Mouse (Mus musculus) heart, postnatal 0 days (tissue): ENCODE measurements around the gene Gle1. TPM values are rescaled to one million over a fixed set of nuclear protein-coding genes. Genes with fewer than 3 reads are reported as not detected.
A peak's percentile ranks its signal among the peaks of the same experiment; 100 is the strongest.

Experiments
- ATAC-seq: fragments of 200-750 bp; cut with Nextera tagmentation; 2 replicates; pipeline ENCODE4 v1.8.0; 2017; ENCODE audit warnings: low read depth, moderate number of reproducible peaks, moderate library complexity; ENCODE audit not compliant: insufficient read depth
- DNase-seq: peaks from one replicate; pipeline ENCODE4 v3.0.0-alpha.2; 2016; ENCODE audit warnings: low spot score
- H3K27ac ChIP-seq: fragments of 300-500 bp; sonication (generic); 2 replicates; pipeline ENCODE4 v1.5.1; 2014; ENCODE audit warnings: low read depth, mild to moderate bottlenecking
- H3K27me3 ChIP-seq: fragments of 300-500 bp; sonication (generic); 2 replicates; pipeline ENCODE4 v1.6.1; 2014; ENCODE audit warnings: low read length, mixed read lengths; ENCODE audit not compliant: control insufficient read depth, insufficient read depth
- H3K36me3 ChIP-seq: fragments of 300-500 bp; sonication (generic); replicated peaks from 2 replicates; pipeline ENCODE4 v1.6.1; 2014; ENCODE audit warnings: low read length, mixed read lengths; ENCODE audit not compliant: control insufficient read depth, insufficient read depth
- H3K4me1 ChIP-seq: fragments of 300-500 bp; sonication (generic); 2 replicates; pipeline ENCODE4 v1.6.1; 2014; ENCODE audit warnings: antibody characterized with exemption; ENCODE audit not compliant: control insufficient read depth, insufficient read depth
- H3K4me2 ChIP-seq: fragments of 300-500 bp; sonication (generic); 2 replicates; pipeline ENCODE4 v1.6.1; 2014; ENCODE audit warnings: low read depth, mild to moderate bottlenecking, low read length, moderate library complexity
- H3K4me3 ChIP-seq: fragments of 300-500 bp; sonication (generic); 2 replicates; pipeline ENCODE4 v1.5.1; 2014; ENCODE audit warnings: low read depth, low read length
- H3K9ac ChIP-seq: fragments of 300-500 bp; sonication (generic); replicated peaks from 2 replicates; pipeline ENCODE4 v1.6.1; 2014; ENCODE audit warnings: low read depth, low read length, mixed read lengths
- H3K9me3 ChIP-seq: fragments of 300-500 bp; sonication (generic); replicated peaks from 2 replicates; pipeline ENCODE4 v1.6.1; 2016; ENCODE audit warnings: low read length; ENCODE audit not compliant: control insufficient read depth
- CTCF ChIP-seq: IDR thresholded peaks from 2 replicates; pipeline ENCODE4 v1.5.1; 2016; ENCODE audit warnings: antibody characterized with exemption, control low read depth, low read depth
- EP300 ChIP-seq: IDR thresholded peaks from 2 replicates; pipeline ENCODE4 v1.6.1; 2016; ENCODE audit warnings: antibody characterized with exemption, low read depth
- WGBS: fragments of 180-500 bp; shearing (Covaris S2); extraction: QIAGEN DNeasy Blood & Tissue Kit; methylation state at CpG from one replicate; pipeline ENCODE4 v1.1.7; 2014; 5-methylcytosine and 5-hydroxymethylcytosine counted together
- polyA plus RNA-seq: library from polyadenylated mRNA; unstranded; fragments of >200 nt; fragmentation: Nextera tagmentation; extraction: Ambion mirVana; gene quantifications from 2 replicates; pipeline ENCODE4 v1.2.1, GENCODE M21; 2015
- total RNA-seq: library from RNA; depleted of rRNA; stranded (reverse); fragments of >200 nt; gene quantifications from 2 replicates; pipeline ENCODE4 v1.2.3, GENCODE M21; 2014; ENCODE audit warnings: low replicate concordance

The Gle1 gene
- total and polyA plus RNA-seq, 2 experiments from 2014 or later: 21.4 to 22.8 TPM

DNA sequence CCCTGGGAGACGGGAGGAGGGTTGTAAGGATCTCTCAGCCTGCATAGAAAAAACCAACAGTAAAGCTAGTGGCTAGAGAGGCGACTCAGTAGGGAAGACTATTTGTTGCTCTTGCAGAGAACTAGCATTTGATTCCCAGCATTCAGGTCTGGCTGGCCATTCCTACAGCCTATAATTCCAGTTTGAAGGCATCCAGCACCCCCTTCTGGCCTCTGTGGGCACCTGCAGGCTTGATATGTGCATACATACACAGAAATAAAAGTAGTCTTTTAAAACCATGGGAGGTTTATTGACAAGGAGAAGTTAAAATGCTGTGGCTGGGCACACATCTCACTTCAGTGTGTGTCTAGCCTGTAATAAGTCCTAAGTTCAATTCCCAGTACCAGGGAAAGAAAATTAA, 25.2 kb upstream of the Gle1 start:
- WGBS: 86% methylated on average over 2 of the region's 2 CpGs
- no peak for DNase-seq
- Histone ChIP-seq H3K27me3 (no peaks in the 10 kb centered on the region), H3K4me3 (no peak overlapping the region), H3K27ac (no peak overlapping the region), H3K4me1 (no peaks in the 10 kb centered on the region), H3K9me3 (no peaks in the 10 kb centered on the region), H3K36me3 (peaks cover 76% of the 10 kb centered on the region), H3K9ac (no peak overlapping the region), H3K4me2 (no peak overlapping the region)
- ATAC-seq: no peak
- TF ChIP-seq CTCF (peak; percentile 27; the same call in 1 of the 2 replicates), EP300 (no peak)

- no peaks in the 10 kb centered on the region for H3K9me3 ChIP-seq
- no peak overlapping the region for H3K9ac ChIP-seq
- TF ChIP-seq EP300 (no peak), CTCF (no peak)
- no peak overlapping the region for H3K4me2 ChIP-seq
- no peak overlapping the region for H3K27ac ChIP-seq
- no peak overlapping the region for H3K4me3 ChIP-seq
- no peaks in the 10 kb centered on the region for H3K4me1 ChIP-seq
- H3K36me3 ChIP-seq: peaks cover 83% of the 10 kb centered on the region
- ATAC-seq (no peak), DNase-seq (no peak)
- WGBS: 83% methylated on average over 11 of the region's 11 CpGs
- no peaks in the 10 kb centered on the region for H3K27me3 ChIP-seq
Measured at GRCm38 (mm10) chr2:29917621-29918020, 17.6 kb upstream of the Gle1 start.

DNA sequence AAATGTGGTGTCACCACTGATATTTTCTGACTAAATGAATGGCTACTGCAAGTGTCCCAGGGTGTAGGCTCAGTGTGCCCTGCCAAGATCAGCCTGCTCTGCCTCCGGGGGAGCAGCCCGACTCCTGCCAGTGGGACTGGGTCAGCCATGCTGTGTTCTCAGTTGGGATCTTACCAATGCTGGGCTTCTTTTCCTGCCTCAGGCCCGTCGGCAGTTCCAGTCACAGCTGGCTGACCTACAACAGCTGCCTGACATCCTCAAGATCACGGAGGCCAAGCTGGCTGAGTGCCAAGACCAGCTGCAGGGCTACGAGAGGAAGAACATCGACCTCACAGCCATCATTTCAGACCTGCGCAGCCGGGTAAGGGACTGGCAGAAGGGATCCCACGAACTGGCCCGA, 13.2 kb upstream of the Gle1 start:
- 34% methylated on average over 11 of the region's 11 CpGs for WGBS
- TF ChIP-seq CTCF: no peak
- TF ChIP-seq EP300: no peak
- Histone ChIP-seq H3K36me3 (peaks cover 88% of the 10 kb centered on the region), H3K9me3 (no peaks in the 10 kb centered on the region), H3K4me2 (no peak overlapping the region), H3K4me1 (no peaks in the 10 kb centered on the region), H3K9ac (no peak overlapping the region), H3K27me3 (no peaks in the 10 kb centered on the region), H3K4me3 (no peak overlapping the region), H3K27ac (no peak overlapping the region)
- DNase-seq (peak; percentile 22), ATAC-seq (peak; percentile 76)

- ATAC-seq: no peak
- WGBS: 90% methylated on average over 5 of the region's 5 CpGs
Measured at GRCm38 (mm10) chr2:29926542-29926941, 8.7 kb upstream of the Gle1 start.

DNA sequence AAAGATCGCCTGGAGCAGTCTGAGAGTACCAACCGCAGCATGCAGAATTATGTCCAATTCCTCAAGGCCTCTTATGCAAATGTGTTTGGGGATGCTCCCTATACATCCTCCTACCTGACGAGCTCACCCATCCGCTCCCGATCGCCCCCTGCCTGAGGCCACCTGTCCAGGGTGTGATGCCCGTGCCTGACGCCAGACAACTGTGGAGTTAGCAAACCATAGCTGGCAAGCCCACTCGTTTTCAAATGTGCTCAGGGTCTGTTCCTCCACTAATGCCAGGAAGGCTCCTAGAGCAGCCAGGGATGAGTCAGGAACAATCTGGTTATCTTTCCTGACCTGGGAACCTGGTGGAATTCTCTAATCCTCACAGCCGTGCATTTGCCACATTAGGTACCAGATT, 4.7 kb upstream of the Gle1 start:
- Histone ChIP-seq H3K27me3 (no peaks in the 10 kb centered on the region), H3K27ac (no peak overlapping the region), H3K36me3 (peaks cover 50% of the 10 kb centered on the region), H3K4me1 (no peaks in the 10 kb centered on the region), H3K9me3 (no peaks in the 10 kb centered on the region), H3K4me3 (no peak overlapping the region), H3K4me2 (no peak overlapping the region), H3K9ac (no peak overlapping the region)
- DNase-seq (no peak), ATAC-seq (no peak)
- WGBS: 88% methylated on average over 10 of the region's 10 CpGs
- TF ChIP-seq CTCF: no peak
- no peak for TF ChIP-seq EP300

More at GRCm38 (mm10) chr2:29926542-29926941, 8.7 kb upstream of the Gle1 start:
- no peak overlapping the region for H3K4me2 ChIP-seq
- no peak overlapping the region for H3K9ac ChIP-seq
- H3K9me3 ChIP-seq: no peaks in the 10 kb centered on the region
- no peak overlapping the region for H3K4me3 ChIP-seq
- H3K36me3 ChIP-seq: peaks cover 85% of the 10 kb centered on the region
- DNase-seq: no peak
- H3K4me1 ChIP-seq: no peaks in the 10 kb centered on the region
- H3K27me3 ChIP-seq: no peaks in the 10 kb centered on the region
- no peak overlapping the region for H3K27ac ChIP-seq
- TF ChIP-seq CTCF (no peak), EP300 (no peak)

DNA sequence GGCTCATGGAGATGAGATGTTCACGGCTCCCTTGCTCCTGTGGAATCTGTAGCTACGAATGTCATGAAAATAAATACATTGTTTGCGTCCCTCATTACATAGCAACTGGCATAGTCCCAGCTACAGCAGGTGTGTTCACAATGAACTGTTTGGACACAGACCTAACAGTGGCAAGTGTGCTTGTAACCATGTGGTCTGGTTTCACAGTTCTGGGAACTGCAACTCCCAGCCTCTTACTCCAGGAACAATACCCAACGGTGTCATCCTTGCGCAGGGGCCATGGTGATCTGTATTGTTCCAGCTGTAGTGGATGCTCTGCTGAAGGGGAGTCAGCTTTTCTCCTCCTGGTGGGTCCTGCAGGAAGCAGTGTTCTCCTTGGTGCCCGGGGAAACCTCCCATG, 4.0 kb upstream of the Gle1 start:
- no peaks in the 10 kb centered on the region for H3K27me3 ChIP-seq
- 83% methylated on average over 6 of the region's 6 CpGs for WGBS
- no peak overlapping the region for H3K4me3 ChIP-seq
- TF ChIP-seq CTCF: no peak
- TF ChIP-seq EP300: no peak
- H3K4me1 ChIP-seq: peaks cover 5% of the 10 kb centered on the region; the same call in 1 of the 2 replicates
- ATAC-seq (no peak), DNase-seq (no peak)
- H3K4me2 ChIP-seq: no peak overlapping the region
- H3K27ac ChIP-seq: no peak overlapping the region
- no peak overlapping the region for H3K9ac ChIP-seq
- peaks cover 43% of the 10 kb centered on the region for H3K36me3 ChIP-seq
- no peaks in the 10 kb centered on the region for H3K9me3 ChIP-seq
